Mouse (Mus musculus) liver, embryonic 15.5 days (tissue): ENCODE measurements around the gene Rplp2. TPM values are rescaled to one million over a fixed set of nuclear protein-coding genes. Genes with fewer than 3 reads are reported as not detected.
A peak's percentile ranks its signal among the peaks of the same experiment; 100 is the strongest.

ENCODE experiments used
- ATAC-seq: fragments of 200-750 bp; cut with Nextera tagmentation; 2 replicates; pipeline ENCODE4 v1.8.0; 2017; ENCODE audit warnings: moderate number of reproducible peaks, mild to moderate bottlenecking, moderate library complexity; ENCODE audit not compliant: insufficient read depth
- H3K27ac ChIP-seq: fragments of 300-500 bp; sonication (generic); replicated peaks from 2 replicates; pipeline ENCODE4 v1.5.1; 2015; ENCODE audit warnings: mild to moderate bottlenecking, inconsistent platforms
- H3K27me3 ChIP-seq: fragments of 300-500 bp; sonication (generic); 2 replicates; pipeline ENCODE4 v1.6.1; 2015; ENCODE audit warnings: mild to moderate bottlenecking, inconsistent platforms
- H3K36me3 ChIP-seq: fragments of 300-500 bp; sonication (generic); replicated peaks from 2 replicates; pipeline ENCODE4 v1.6.1; 2015; ENCODE audit warnings: moderate library complexity, mild to moderate bottlenecking, inconsistent platforms
- H3K4me1 ChIP-seq: fragments of 300-500 bp; sonication (generic); replicated peaks from 2 replicates; pipeline ENCODE4 v1.6.1; 2015; ENCODE audit warnings: inconsistent platforms
- H3K4me2 ChIP-seq: fragments of 300-500 bp; sonication (generic); 2 replicates; pipeline ENCODE4 v1.6.1; 2015; ENCODE audit warnings: moderate library complexity, mild to moderate bottlenecking, inconsistent platforms
- H3K4me3 ChIP-seq: fragments of 300-500 bp; sonication (generic); replicated peaks from 2 replicates; pipeline ENCODE4 v1.5.1; 2015; ENCODE audit warnings: mild to moderate bottlenecking, inconsistent platforms
- H3K9ac ChIP-seq: fragments of 300-500 bp; sonication (generic); 2 replicates; pipeline ENCODE4 v1.6.1; 2015; ENCODE audit warnings: moderate library complexity, mild to moderate bottlenecking, inconsistent platforms
- H3K9me3 ChIP-seq: fragments of 300-500 bp; sonication (generic); replicated peaks from 2 replicates; pipeline ENCODE4 v1.6.1; 2016; ENCODE audit warnings: inconsistent platforms
- WGBS: fragments of 180-500 bp; shearing (Covaris S2); methylation state at CpG from one replicate; pipeline ENCODE4 v1.1.7; 2015; ENCODE audit warnings: mixed read lengths; ENCODE audit not compliant: insufficient replicate concordance; 5-methylcytosine and 5-hydroxymethylcytosine counted together
- polyA plus RNA-seq: library from polyadenylated mRNA; unstranded; fragments of >200 nt; fragmentation: Nextera tagmentation; extraction: Ambion mirVana; gene quantifications from 2 replicates; pipeline ENCODE4 v1.2.1, GENCODE M21; 2015

Rplp2 gene
- polyA plus RNA-seq, 1 experiment from 2014 or later: 741 TPM

DNA sequence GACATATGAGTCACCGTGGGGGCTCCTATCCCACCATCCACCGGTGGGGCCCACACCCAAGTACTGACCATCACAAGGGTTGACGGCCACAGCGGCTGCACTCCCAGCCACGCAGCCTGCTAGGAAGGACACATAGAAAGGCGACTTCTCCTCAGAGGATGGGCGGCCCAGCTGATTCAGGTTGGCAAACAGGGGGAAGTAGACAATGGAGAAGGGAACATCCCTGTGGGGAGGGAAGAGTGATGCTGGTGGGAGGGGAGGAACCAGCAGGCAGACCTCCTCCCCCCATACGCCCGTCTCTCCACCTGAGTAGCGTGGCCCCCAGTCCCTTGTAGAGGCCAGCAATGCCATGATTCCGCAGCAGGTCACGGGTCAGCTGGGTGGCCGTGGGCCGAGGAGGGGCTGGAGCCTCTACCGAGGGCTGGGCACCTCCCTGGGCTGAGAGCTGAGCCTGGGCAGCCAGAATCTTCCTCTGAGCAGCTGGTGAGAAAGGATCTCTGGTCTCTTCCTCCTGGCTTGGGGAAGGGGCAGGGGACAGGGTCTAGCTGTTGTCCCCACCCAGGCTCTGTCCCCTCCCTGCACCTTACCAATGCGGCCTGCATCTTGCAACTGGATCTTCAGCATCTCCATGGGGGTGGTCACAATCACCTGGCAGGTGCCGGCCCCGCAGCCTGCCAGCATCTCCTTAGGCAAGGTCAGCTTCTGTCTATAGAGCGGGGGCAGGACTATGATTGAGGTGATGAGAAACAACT lies 15.6 kb upstream of the Rplp2 start:
- peaks cover 69% of the 10 kb centered on the region for H3K4me1 ChIP-seq
- H3K27ac ChIP-seq: no peak overlapping the region
- no peak overlapping the region for H3K4me3 ChIP-seq
- WGBS: 83% methylated on average over 19 of the region's 19 CpGs
- H3K9ac ChIP-seq: no peak overlapping the region
- ATAC-seq: no peak
- H3K27me3 ChIP-seq: peaks cover 5% of the 10 kb centered on the region; the same call in 1 of the 2 replicates
- H3K9me3 ChIP-seq: no peaks in the 10 kb centered on the region
- H3K36me3 ChIP-seq: peaks cover 31% of the 10 kb centered on the region
- H3K4me2 ChIP-seq: no peak overlapping the region

DNA sequence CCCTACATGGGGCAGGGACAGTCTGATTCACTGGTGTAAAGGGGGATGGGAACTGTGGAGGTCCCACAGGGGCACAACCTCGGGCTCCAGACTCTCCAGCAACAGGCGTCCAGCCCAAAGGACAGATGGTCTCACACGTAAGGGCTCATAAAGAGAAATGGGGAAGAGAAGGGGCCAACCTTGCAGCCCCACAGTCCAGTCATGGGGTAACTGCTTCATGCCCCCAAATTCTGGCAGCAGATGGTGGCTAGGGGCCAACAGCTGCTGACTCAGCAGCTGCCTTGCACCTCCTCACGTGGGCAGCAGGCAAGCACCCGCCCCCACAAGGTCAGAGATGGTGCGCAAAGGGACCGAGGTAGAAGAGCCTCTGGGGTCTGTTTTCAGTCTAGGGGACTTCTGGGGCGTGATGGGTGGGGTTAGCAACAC lies 15.0 kb upstream of the Rplp2 start:
- Histone ChIP-seq H3K36me3 (peaks cover 31% of the 10 kb centered on the region), H3K4me1 (peaks cover 69% of the 10 kb centered on the region), H3K9me3 (no peaks in the 10 kb centered on the region), H3K27ac (no peak overlapping the region), H3K9ac (no peak overlapping the region), H3K4me2 (no peak overlapping the region), H3K4me3 (no peak overlapping the region), H3K27me3 (no peaks in the 10 kb centered on the region)
- WGBS: 70% methylated on average over 8 of the region's 8 CpGs
- ATAC-seq: no peak

DNA sequence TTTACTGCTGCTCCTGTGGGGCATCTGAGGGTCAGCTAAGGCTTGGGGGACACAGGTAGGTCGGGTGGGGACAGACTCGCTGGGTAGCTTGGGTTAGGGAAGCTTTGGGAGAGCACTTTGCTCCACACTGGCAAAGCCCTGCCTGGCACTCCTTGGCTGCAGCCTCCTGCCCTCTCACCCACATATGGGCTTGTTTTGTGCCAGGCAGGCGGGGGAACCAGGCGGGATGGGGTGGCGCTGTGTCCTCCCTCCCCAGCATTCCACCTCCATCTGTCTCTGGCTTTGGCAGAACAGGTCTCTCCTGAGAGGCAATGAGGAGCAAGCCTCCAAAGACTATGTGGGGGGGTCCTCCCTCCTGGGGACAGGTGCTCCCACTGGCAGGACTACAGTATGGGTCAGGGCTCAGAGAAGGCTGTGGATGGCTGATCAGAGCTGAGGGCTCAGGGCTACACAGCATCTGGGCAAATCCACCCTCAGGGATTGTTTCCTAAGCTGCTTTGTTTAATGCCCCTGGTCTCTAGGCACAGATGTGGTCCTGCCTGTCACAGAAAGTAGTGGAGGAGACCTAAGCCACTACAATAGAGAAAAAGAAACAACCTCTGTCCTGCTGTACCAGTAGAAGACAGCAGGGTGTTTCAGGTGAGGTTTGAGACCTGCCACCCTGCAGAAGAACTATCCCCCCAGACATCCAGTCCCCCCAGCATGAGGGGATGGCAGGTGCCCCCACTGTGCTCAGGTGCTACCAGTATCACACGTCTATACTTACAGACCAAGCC lies 14.2 kb upstream of the Rplp2 start:
- 82% methylated on average over 6 of the region's 6 CpGs for WGBS
- H3K4me3 ChIP-seq: no peak overlapping the region
- no peak for ATAC-seq

DNA sequence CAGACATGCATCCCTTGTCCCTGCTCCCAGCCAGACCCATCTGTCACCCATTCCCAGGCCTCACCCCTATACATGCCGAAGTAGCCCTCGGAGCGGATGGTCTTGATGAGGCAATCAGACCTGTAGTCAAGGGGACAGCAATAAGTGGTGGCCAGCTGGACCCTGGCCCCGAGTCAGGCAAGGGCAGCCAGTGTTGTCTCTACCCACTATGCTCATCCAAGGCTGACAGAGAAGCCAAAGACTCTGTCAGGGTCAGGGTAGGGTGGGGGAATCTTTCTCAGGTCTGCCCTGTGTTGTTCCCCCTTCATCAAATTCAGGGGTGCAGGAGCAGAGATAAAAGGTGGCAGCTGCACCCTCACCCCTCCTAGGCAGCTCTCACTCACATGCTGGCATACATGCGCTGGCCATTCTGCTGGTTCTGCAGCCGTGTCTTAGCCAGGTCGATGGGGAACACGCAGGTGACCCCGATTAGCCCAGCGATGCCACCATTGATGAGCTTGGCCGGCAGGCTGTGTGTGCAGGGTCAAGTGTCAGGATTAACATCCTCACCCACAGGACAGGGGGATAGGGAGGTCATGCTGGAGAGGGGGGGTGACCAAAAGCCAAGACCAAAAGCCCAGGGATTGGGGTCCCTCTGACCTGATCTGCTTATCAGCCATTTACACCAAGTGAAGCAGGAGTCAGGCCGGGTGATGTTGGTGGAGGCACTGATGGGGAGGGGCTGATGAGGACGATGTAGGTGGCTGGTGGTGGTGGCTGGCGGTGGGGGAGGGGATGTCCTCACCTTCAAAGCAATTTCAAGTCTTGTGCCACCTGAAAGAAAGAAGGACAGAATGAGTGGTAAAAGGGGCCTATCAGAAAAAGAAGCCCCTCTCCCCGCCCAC lies 13.4 kb upstream of the Rplp2 start:
- Histone ChIP-seq H3K9me3 (no peaks in the 10 kb centered on the region), H3K27ac (no peak overlapping the region), H3K9ac (no peak overlapping the region), H3K4me2 (peak overlapping the region; percentile 97), H3K4me1 (peaks cover 78% of the 10 kb centered on the region), H3K27me3 (no peaks in the 10 kb centered on the region), H3K36me3 (peaks cover 41% of the 10 kb centered on the region), H3K4me3 (peak overlapping the region; percentile 50)
- ATAC-seq: no peak
- 81% methylated on average over 15 of the region's 15 CpGs for WGBS

More for the DNA sequence above, 14.2 kb upstream of the Rplp2 start:
- Histone ChIP-seq H3K27ac (no peak overlapping the region), H3K9me3 (no peaks in the 10 kb centered on the region), H3K4me2 (no peak overlapping the region), H3K36me3 (peaks cover 33% of the 10 kb centered on the region), H3K9ac (no peak overlapping the region), H3K4me1 (peaks cover 72% of the 10 kb centered on the region), H3K27me3 (no peaks in the 10 kb centered on the region)

DNA sequence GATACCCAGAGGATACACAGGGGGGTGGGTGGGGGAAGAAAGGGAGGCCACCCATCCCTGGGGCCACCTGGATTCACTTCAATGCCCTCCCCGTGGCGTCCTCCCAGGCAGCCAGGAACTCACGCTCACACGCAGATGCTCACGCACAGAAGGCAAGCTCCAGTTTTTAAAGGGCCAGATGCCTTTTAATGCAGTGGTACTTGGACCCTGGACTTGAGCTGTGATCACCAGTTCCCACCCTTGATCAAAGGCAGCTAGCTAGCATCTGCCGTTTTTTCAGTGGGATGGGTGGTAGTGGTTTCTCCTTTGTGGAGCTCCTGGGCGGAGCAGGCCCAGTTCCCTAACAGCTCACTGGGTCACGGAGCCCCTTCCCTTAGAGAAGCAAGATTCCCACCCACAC lies 12.7 kb upstream of the Rplp2 start:
- Histone ChIP-seq H3K36me3 (peaks cover 48% of the 10 kb centered on the region), H3K4me1 (peaks cover 72% of the 10 kb centered on the region), H3K27me3 (no peaks in the 10 kb centered on the region)

DNA sequence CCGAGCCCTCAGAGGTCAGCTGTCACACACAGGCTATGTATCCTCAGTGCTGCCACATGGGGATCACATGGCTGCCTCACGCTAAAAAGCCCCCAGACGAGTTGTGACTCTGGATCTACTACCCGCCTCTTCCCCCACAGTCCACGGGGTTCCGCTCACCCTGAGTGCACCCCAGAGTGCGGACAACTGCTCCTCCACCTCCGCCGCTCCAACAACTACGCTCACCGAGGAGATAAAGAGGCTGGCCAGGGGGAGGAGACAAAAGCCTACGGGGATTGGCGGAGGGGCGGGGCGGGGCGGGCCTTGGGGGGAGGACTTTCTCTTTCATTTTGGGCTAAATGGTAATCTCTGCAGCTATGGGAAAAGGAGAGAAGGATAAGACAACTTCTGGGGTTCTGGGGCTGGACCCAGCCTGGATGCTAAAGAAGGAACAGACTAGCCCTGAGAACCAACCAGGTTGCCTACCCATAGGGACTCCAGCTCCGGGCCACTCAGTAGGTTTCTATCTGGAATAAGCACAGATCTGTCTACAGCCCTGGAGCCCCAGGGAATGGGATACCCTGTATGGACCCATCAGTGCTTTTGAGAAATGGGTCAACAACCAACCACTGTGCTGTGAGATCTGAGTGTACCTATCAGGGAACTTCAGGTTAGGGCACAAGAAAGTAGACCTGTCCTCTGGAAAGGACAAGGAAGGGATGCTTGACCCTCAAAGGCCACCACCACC lies 11.9 kb upstream of the Rplp2 start:
- no peaks in the 10 kb centered on the region for H3K9me3 ChIP-seq
- peaks cover 56% of the 10 kb centered on the region for H3K36me3 ChIP-seq
- H3K4me2 ChIP-seq: peak overlapping the region; percentile 97
- peak overlapping the region; percentile 63 for H3K27ac ChIP-seq
- H3K27me3 ChIP-seq: no peaks in the 10 kb centered on the region
- peaks cover 65% of the 10 kb centered on the region for H3K4me1 ChIP-seq
- peak; percentile 47 for ATAC-seq
- 4% methylated on average over 17 of the region's 17 CpGs for WGBS
- peak overlapping the region; percentile 50 for H3K4me3 ChIP-seq
- peak overlapping the region; percentile 60 for H3K9ac ChIP-seq

More for the DNA sequence above, 12.7 kb upstream of the Rplp2 start:
- Histone ChIP-seq H3K9ac (peak overlapping the region; percentile 60; the same call in 1 of the 2 replicates), H3K4me2 (peak overlapping the region; percentile 97), H3K27ac (peak overlapping the region; percentile 63), H3K9me3 (no peaks in the 10 kb centered on the region), H3K4me3 (peak overlapping the region; percentile 50)
- no peak for ATAC-seq
- 35% methylated on average over 8 of the region's 8 CpGs for WGBS

DNA sequence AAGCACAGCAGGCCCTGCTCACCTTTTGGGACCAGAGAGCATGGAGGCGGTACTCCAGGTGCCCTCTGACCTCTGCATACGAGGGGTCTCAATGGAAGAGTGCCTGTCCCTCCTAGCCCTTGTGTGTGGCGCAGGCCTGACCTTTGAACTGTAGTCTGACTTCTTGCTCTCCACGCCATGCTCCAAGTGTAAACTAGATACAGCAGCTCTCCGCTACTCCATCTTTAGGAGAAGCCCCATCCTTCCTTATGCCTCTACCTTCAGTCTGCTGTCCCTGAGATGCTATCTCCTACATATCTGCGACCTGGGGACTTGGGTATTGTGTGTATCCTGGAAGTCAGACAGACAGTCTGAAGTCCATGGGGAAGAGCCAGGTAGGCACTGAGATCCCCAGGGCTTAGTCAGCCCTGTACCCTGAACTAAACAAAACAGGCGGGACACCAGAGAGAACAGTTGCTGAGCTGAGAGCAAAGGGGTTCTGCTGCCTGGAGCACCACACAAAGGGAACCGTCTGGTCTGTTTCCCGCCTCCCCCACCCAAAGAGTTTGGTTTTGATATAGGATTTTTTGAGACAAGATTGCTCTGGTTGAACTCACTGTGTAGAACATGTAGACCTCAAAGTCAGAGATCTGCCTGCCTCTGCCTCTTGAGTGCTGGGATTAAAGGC lies 11.2 kb upstream of the Rplp2 start:
- WGBS: 72% methylated on average over 9 of the region's 9 CpGs
- ATAC-seq: no peak
- Histone ChIP-seq H3K9ac (0 out of 2 replicates have a peak overlapping the region, but pooled peaks have one; percentile 19), H3K4me2 (peak overlapping the region; percentile 97), H3K27ac (peak overlapping the region; percentile 63), H3K9me3 (no peaks in the 10 kb centered on the region), H3K4me3 (peak overlapping the region; percentile 50), H3K36me3 (peaks cover 62% of the 10 kb centered on the region), H3K4me1 (peaks cover 72% of the 10 kb centered on the region), H3K27me3 (no peaks in the 10 kb centered on the region)

DNA sequence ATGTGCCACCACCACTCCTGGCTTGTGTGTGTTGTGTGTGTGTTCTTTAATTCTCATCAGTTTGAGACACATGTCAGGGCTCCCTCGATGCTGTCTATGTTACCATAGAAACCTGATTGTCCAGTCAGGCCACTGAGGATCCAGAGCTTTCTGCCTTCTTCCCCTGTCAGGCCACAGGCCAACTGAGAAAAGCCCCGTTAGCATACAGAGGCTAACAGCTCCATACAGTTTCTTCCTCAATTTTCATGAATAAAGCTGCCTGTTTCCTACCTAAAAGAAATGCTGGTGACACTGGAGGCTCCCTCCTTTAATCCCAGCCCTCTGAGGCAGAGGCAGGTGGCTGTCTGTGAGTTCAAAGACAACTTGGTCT lies 10.7 kb upstream of the Rplp2 start:
- 33% methylated on average over 2 of the region's 2 CpGs for WGBS
- no peaks in the 10 kb centered on the region for H3K27me3 ChIP-seq
- peak overlapping the region; percentile 97 for H3K4me2 ChIP-seq
- peak overlapping the region; percentile 68 for H3K4me3 ChIP-seq
- ATAC-seq: no peak
- H3K36me3 ChIP-seq: peaks cover 62% of the 10 kb centered on the region
- H3K4me1 ChIP-seq: peaks cover 77% of the 10 kb centered on the region
- H3K27ac ChIP-seq: peak overlapping the region; percentile 63
- H3K9me3 ChIP-seq: no peaks in the 10 kb centered on the region
- H3K9ac ChIP-seq: peak overlapping the region; percentile 69

DNA sequence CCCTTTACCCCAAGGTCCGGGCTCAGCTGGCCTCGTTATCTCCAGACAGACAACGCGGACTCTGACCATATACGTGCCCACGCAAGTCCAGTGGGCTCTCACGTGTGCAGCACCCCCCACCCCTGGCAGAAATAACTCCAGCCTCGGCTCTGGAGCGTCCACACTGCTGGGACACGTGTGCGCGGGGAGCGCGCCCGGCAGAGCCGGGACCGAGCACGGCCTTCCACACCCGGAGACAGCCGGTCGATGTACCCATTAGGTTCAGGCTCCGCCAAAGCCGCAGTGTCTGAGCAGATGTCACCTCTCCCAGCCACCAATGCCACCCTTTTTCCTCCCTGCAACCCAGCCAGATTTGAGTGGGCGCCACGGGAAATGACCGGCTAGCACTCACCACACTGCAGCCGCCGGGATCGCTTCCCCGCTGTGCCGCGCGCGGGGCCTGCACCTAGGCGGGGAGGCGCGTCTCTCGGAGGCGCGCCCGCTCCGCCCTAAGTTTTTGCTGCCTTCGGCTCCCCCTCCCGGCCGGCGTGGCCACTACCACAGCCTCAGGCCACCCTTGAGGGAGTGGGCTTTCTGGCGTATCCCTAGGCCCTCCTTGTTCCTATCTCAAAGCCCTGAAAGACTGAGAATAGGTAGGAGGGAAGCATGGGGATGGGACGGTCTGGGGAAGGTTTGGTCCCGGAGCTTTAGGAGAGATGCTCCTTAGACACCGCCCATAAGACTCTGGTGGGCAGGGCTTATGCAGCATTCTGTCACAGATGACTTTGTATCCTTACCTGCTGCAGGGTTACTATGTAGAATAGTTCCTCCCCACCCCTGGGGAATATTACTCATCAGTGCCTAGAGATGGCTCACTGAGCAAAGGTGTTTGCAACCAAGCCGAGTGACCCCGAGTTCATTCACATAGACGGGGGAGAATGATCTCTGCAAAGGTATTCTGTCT lies 9.7 kb upstream of the Rplp2 start, which contains the start of gene Slc25a22:
Slc25a22 (minus strand) TSS at position 715 of the 943 bp plus-strand sequence.
- H3K4me1 ChIP-seq: peaks cover 83% of the 10 kb centered on the region
- ATAC-seq: peak; percentile 73

More for the DNA sequence above, 9.7 kb upstream of the Rplp2 start, which contains the start of gene Slc25a22:
- H3K27me3 ChIP-seq: no peaks in the 10 kb centered on the region
- H3K4me3 ChIP-seq: peak within 1 kb of the TSS; percentile 68
- peaks cover 61% of the 10 kb centered on the region for H3K36me3 ChIP-seq
- H3K4me2 ChIP-seq: peak within 1 kb of the TSS; percentile 97
- no peaks in the 10 kb centered on the region for H3K9me3 ChIP-seq
- WGBS: 7% methylated on average over 53 of the region's 53 CpGs
- H3K9ac ChIP-seq: peak within 1 kb of the TSS; percentile 69
- peak within 1 kb of the TSS; percentile 63 for H3K27ac ChIP-seq
